10 mouse cellular contexts compared by ENCODE assay signal in genomic region chr19:57876057-57876456, GRCm38 (mm10).
DNase-seq lines count a peak whose midpoint lies in the region; TF ChIP-seq lines count a peak whose summit lies in the region.
"Had no signal": no experiment of that assay in that cellular context is flagged by ENCODE, and none has a peak within 500 bp of the region (broad histone marks: within the 10 kb centered on the region; RNA-seq: fewer than 3 reads in every experiment).

No protein-coding gene starts in this region.

- 88% methylated on average over 6 of the region's 6 CpGs for WGBS in kidney, adult 2 months
- WGBS in thymus, adult 2 months = 93% methylated on average over 6 of the region's 6 CpGs

- no peaks in the 10 kb centered on the region for H3K4me1 ChIP-seq in kidney, adult 2 months (ENCODE audit: control insufficient read depth, insufficient read depth, low read length)
- no peaks in the 10 kb centered on the region for H3K4me1 ChIP-seq in thymus, adult 2 months (replicated peaks; ENCODE audit: control insufficient read depth, insufficient read depth, low read length)

- TF ChIP-seq CTCF in kidney, adult 2 months (conservative IDR thresholded peaks at IDR 0.05; ENCODE audit: insufficient read depth, insufficient read length, low read depth, low read length) = peak; percentile 31; the same call in 1 of the 2 replicates
- TF ChIP-seq CTCF in thymus, adult 2 months (IDR thresholded peaks at IDR 0.05; ENCODE audit: borderline replicate concordance, control insufficient read depth, extremely low read depth, insufficient read depth, low read length, poor library complexity) = peak; percentile 64; the same call in 1 of the 2 replicates
- peak; percentile 42; the same call in 1 of the 2 replicates for TF ChIP-seq CTCF in brain, embryonic 14.5 days (IDR thresholded peaks at IDR 0.05; ENCODE audit: borderline replicate concordance, extremely low read depth, insufficient read depth, insufficient read length)

- no peak for TF ChIP-seq POLR2A in kidney, adult 2 months (IDR thresholded peaks at IDR 0.05; ENCODE audit: low read depth, low read length)
- no peak for TF ChIP-seq POLR2A in thymus, adult 2 months (IDR thresholded peaks at IDR 0.05; ENCODE audit: control insufficient read depth, extremely low read depth, insufficient read depth, low read length, poor library complexity)
- no peak for TF ChIP-seq POLR2A in brain, embryonic 14.5 days (IDR thresholded peaks at IDR 0.05; ENCODE audit: borderline replicate concordance, extremely low read depth, insufficient read depth, insufficient read length, poor library complexity, severe bottlenecking)

- no peaks in the 10 kb centered on the region for H3K36me3 ChIP-seq in kidney, adult 2 months (ENCODE audit: control insufficient read depth, insufficient read depth, low read length)
- no peaks in the 10 kb centered on the region for H3K36me3 ChIP-seq in thymus, adult 2 months (ENCODE audit: control insufficient read depth, insufficient read depth, low read length)

- no peaks in the 10 kb centered on the region for H3K27me3 ChIP-seq in kidney, adult 2 months (replicated peaks; ENCODE audit: control insufficient read depth, insufficient read depth, low read length)
- no peaks in the 10 kb centered on the region for H3K27me3 ChIP-seq in thymus, adult 2 months (ENCODE audit: control insufficient read depth, insufficient read depth, low read length)

- H3K4me3 ChIP-seq in kidney, adult 2 months (ENCODE audit: insufficient read depth, low read depth, low read length) = no peak overlapping the region
- no peak overlapping the region for H3K4me3 ChIP-seq in thymus, adult 2 months (ENCODE audit: control insufficient read depth, insufficient read depth, low read length)

- peak; percentile 4 for DNase-seq in kidney, adult 2 months
- DNase-seq in kidney, adult 11 months = no peak
- DNase-seq in thymus, adult 2 months = peak; percentile 41
- DNase-seq in thymus, adult 18-20 months = no peak
- DNase-seq in brain, embryonic 14.5 days (ENCODE audit: low read depth) = no peak
- peak; percentile 73 for DNase-seq in thymus, postnatal 4 days
- no peak for DNase-seq in gastrocnemius, adult 8-10 months (ENCODE audit: low spot score in 2 of 2)
- no peak for DNase-seq in urinary bladder, postnatal 36 days (ENCODE audit: low spot score in 2 of 2)
- DNase-seq: cerebellum, postnatal 36 days; right cerebral cortex, postnatal 25 days had no signal

- no peak overlapping the region for H3K27ac ChIP-seq in kidney, adult 2 months (ENCODE audit: insufficient read depth, low read depth, low read length)
- no peak overlapping the region for H3K27ac ChIP-seq in thymus, adult 2 months (ENCODE audit: control insufficient read depth, insufficient read depth, low read length)

Comparison
In these comparisons a context has a peak if more than half of its experiments do, and no peak if none do; other contexts are left out.
1. DNase-seq: peak in kidney, adult 2 months (single experiment), thymus, adult 2 months (single experiment) and thymus, postnatal 4 days (single experiment); none in kidney, adult 11 months (single experiment), thymus, adult 18-20 months (0 of 2), brain, embryonic 14.5 days (single experiment), gastrocnemius, adult 8-10 months (0 of 2) and urinary bladder, postnatal 36 days (0 of 2).
2. Peak in every context shown above with its lines, with median percentiles within 50 percentile points of each other: CTCF ChIP-seq.